Mouse (Mus musculus): ENCODE results near the gene Arsk. TPM values are rescaled to one million over a fixed set of nuclear protein-coding genes. Genes with fewer than 3 reads are reported as not detected.

Gene Arsk
- polyA plus RNA-seq, 1 experiment from 2014 or later, result 4.3 TPM

DNA sequence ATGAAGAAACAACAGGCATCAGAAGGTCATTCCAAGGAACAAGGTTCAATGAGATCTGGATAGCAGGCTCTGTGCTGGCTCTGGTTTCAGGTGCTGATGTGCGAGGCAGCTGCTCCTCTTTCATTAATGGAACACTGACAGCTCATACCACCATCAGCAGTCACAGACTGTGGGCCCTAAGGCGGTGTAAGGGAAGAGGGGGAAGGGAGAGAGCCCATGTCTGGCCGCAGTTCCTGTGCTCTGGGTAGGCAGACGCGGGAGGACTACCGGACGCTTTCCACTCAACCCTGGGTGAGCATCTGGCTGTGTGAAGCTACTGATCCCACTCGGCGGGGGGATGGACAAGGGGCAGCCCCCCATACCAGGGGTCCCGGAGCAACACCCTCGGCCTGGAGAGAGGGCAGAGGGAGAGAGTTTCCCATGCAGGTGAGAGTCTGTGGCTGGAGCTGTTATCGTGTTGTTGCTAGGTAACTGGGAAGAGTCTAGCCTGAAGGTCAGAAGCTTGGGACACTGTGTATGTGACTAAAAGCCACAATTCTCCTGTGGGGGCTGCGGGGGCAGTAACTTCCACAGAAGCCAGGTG is 34.0 kb downstream of the Arsk start:
- no peaks in the 10 kb centered on the region for H3K36me3 ChIP-seq (ENCODE audit: control insufficient read depth, insufficient read depth)
- H3K27ac ChIP-seq (ENCODE audit: low read length), result no peak overlapping the region
- H3K9me3 ChIP-seq (ENCODE audit: control insufficient read depth, low read length), result no peaks in the 10 kb centered on the region
- 91% methylated on average over 13 of the region's 13 CpGs for WGBS
- H3K4me2 ChIP-seq (ENCODE audit: low read length), result no peak overlapping the region
- no peak overlapping the region for H3K9ac ChIP-seq (replicated peaks; ENCODE audit: low read depth, low read length)
- H3K4me3 ChIP-seq (replicated peaks; ENCODE audit: low read length), result no peak overlapping the region
- ATAC-seq, result no peak
- no peaks in the 10 kb centered on the region for H3K4me1 ChIP-seq (replicated peaks; ENCODE audit: control insufficient read depth, insufficient read depth, low read length)
- no peaks in the 10 kb centered on the region for H3K27me3 ChIP-seq (replicated peaks; ENCODE audit: control insufficient read depth, insufficient read depth, low read length)

DNA sequence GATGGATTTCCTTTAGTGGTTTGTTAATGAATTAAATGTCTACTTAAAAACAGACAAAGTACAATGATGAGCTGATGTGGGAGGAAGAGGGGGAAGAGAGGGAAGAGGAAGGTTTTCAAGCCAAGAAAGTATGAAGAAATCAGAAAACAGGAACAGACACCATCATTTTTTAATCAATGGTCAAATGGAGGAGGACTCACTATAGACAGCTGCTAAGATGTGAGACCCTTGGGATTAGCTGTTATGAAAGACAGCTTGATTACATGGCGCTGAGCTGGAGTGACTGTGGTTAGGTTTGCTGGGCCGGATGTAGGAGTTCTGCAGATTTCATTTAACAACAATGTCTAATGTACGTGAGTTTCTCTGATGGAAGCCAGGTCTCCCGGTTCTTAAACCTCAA is 34.9 kb downstream of the Arsk start:
- ATAC-seq, result no peak
- WGBS, result 88% methylated on average over 4 of the region's 4 CpGs
- Histone ChIP-seq H3K4me1 (replicated peaks; ENCODE audit: control insufficient read depth, insufficient read depth, low read length) (no peaks in the 10 kb centered on the region), H3K36me3 (ENCODE audit: control insufficient read depth, insufficient read depth) (no peaks in the 10 kb centered on the region), H3K4me3 (replicated peaks; ENCODE audit: low read length) (no peak overlapping the region), H3K9me3 (ENCODE audit: control insufficient read depth, low read length) (no peaks in the 10 kb centered on the region), H3K27ac (ENCODE audit: low read length) (no peak overlapping the region), H3K27me3 (replicated peaks; ENCODE audit: control insufficient read depth, insufficient read depth, low read length) (no peaks in the 10 kb centered on the region), H3K4me2 (ENCODE audit: low read length) (no peak overlapping the region), H3K9ac (replicated peaks; ENCODE audit: low read depth, low read length) (no peak overlapping the region)

DNA sequence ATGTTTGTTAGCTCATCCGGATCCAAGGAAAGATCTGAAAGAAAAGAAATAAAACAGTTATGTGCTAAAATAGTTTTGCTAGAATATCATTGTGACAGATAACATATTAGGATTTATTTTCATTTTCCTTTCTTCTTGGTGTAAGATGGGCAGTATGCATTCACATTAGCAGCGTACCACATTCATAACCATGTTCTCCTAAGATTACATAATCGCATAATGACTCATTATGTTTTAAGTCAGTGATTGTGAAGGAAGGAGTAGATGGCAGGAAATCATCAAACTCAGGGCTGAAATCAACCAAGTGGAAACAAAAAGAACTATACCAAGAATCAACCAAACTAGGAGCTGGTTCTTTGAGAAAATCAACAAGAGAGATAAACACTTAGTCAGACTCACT is 35.9 kb downstream of the Arsk start:
- no peaks in the 10 kb centered on the region for H3K9me3 ChIP-seq (ENCODE audit: control insufficient read depth, low read length)
- no peak for ATAC-seq
- H3K4me2 ChIP-seq (ENCODE audit: low read length), result no peak overlapping the region
- H3K27me3 ChIP-seq (replicated peaks; ENCODE audit: control insufficient read depth, insufficient read depth, low read length), result 0 out of 2 replicates have a peak, but pooled peaks cover 4% of the 10 kb centered on the region
- 94% methylated on average over 3 of the region's 3 CpGs for WGBS
- H3K27ac ChIP-seq (ENCODE audit: low read length), result no peak overlapping the region
- no peaks in the 10 kb centered on the region for H3K4me1 ChIP-seq (replicated peaks; ENCODE audit: control insufficient read depth, insufficient read depth, low read length)
- H3K9ac ChIP-seq (replicated peaks; ENCODE audit: low read depth, low read length), result no peak overlapping the region
- H3K4me3 ChIP-seq (replicated peaks; ENCODE audit: low read length), result no peak overlapping the region
- no peaks in the 10 kb centered on the region for H3K36me3 ChIP-seq (ENCODE audit: control insufficient read depth, insufficient read depth)

DNA sequence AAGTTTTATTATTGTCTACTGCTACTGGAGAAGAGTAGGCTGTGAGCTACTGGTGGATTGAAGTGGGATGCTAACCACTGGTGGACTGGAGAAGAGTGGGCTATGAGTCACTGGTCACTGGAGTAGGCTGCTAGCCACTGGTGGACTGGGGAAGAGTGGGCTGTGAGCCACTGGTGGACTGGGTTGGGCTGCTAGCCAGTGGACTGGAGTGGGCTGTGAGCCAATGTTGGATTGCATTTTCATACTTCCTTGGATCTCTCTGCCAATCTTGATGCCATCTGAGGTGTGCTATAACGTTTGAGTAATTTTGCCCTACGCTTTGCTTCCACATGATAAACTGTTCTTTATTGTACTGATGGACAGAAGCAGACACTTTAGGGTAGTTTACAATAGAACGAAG is 36.3 kb downstream of the Arsk start:
- Histone ChIP-seq H3K9ac (replicated peaks; ENCODE audit: low read depth, low read length) (no peak overlapping the region), H3K27ac (ENCODE audit: low read length) (no peak overlapping the region), H3K9me3 (ENCODE audit: control insufficient read depth, low read length) (no peaks in the 10 kb centered on the region), H3K27me3 (replicated peaks; ENCODE audit: control insufficient read depth, insufficient read depth, low read length) (0 out of 2 replicates have a peak, but pooled peaks cover 5% of the 10 kb centered on the region), H3K4me3 (replicated peaks; ENCODE audit: low read length) (no peak overlapping the region), H3K4me1 (replicated peaks; ENCODE audit: control insufficient read depth, insufficient read depth, low read length) (no peaks in the 10 kb centered on the region), H3K4me2 (ENCODE audit: low read length) (no peak overlapping the region), H3K36me3 (ENCODE audit: control insufficient read depth, insufficient read depth) (no peaks in the 10 kb centered on the region)
- 91% methylated on average over 3 of the region's 3 CpGs for WGBS
- no peak for ATAC-seq

DNA sequence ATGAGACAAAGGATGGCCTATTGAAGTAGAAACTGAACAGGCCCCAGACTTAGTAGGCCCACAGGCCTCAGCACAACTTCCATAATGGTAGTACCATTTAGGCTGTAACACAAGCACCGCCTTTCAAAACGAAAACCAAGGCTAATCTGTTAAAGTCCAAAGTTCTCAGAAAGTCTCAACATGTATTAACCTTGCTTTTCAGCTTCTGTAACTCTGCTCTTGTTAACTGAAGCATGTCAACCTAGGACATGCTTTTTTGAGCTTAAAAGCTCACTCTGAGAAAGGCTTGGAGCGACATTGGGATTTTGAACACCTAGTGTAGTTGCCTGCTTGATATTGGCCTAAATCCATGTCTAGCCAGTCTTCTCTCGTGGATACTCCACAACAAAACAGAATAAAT is 38.9 kb downstream of the Arsk start:
- Histone ChIP-seq H3K4me1 (replicated peaks; ENCODE audit: control insufficient read depth, insufficient read depth, low read length) (peaks cover 14% of the 10 kb centered on the region), H3K4me3 (replicated peaks; ENCODE audit: low read length) (no peak overlapping the region), H3K27ac (ENCODE audit: low read length) (no peak overlapping the region), H3K9ac (replicated peaks; ENCODE audit: low read depth, low read length) (no peak overlapping the region), H3K36me3 (ENCODE audit: control insufficient read depth, insufficient read depth) (no peaks in the 10 kb centered on the region), H3K9me3 (ENCODE audit: control insufficient read depth, low read length) (no peaks in the 10 kb centered on the region), H3K27me3 (replicated peaks; ENCODE audit: control insufficient read depth, insufficient read depth, low read length) (peaks cover 12% of the 10 kb centered on the region), H3K4me2 (ENCODE audit: low read length) (no peak overlapping the region)
- WGBS, result 86% methylated on average over 4 of the region's 4 CpGs
- ATAC-seq, result no peak

DNA sequence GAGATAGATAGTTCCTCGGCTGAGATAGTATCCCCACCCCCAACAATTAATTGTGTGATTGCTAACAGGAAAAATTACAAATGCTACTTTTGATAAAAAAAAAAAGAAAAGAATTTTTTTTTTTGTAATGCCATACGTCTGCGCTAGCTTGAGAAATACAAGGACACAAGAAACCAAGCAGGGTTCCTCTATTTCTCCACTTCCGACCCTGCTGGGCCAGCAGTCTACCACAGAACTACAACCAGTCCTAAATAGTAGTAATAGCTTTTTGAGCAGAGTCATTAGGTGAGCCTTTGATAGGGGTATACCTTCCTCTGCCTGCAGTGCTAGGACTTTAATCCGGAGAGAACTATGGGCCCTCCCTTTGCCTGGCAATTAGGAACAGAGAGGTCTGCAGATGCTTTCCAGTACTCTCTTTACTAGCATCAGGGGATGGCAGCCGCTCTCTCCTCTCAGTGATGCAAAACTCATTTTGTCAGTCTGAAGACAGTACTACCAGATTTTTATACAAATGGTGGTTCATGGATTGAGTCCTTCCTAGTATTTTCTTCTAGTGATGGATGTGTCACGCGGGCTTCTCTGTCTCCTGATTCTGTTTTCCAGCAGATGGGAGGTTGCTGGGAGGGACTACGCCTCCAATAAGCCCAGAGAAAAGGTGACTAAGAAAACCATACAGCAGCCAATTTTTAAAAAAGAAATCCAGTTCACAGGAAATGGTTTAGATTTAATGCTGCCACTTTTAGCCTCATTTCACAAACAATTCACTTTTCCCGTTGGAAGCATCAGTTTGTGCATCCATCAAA is 41.0 kb downstream of the Arsk start:
- no peak for ATAC-seq
- no peak overlapping the region for H3K4me2 ChIP-seq (ENCODE audit: low read length)

DNA sequence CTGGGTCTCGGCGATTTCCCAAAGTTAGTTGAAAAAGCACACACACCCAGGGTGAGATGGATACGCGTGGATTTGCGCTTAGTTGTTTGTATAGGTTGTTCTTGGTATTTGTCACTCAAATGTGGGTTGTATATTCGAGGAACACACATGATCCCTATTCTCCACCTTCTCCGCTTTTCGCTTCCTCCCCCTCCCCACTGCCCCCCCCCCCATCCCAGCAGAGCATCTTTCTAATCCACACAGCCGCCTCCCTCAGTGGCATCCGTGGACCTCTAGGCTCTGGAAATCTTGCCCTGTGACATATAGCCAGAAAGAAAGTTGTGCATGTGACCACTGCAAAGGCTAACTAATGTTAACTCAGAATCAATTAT is 41.6 kb downstream of the Arsk start, which contains the start of gene Gpr150:
Gene Gpr150 (minus strand): TSS at position 101 of the 371 bp plus-strand sequence.
- H3K4me2 ChIP-seq (ENCODE audit: low read length), result peak within 1 kb of the TSS; percentile 76
- ATAC-seq, result no peak; the same call in 1 of the 2 replicates
- peak within 1 kb of the TSS; percentile 65 for H3K9ac ChIP-seq (replicated peaks; ENCODE audit: low read depth, low read length)
- no peaks in the 10 kb centered on the region for H3K9me3 ChIP-seq (ENCODE audit: control insufficient read depth, low read length)
- H3K27ac ChIP-seq (ENCODE audit: low read length), result no peak within 1 kb of the TSS
- H3K36me3 ChIP-seq (ENCODE audit: control insufficient read depth, insufficient read depth), result no peaks in the 10 kb centered on the region
- H3K4me3 ChIP-seq (replicated peaks; ENCODE audit: low read length), result peak within 1 kb of the TSS; percentile 49
- peaks cover 14% of the 10 kb centered on the region for H3K4me1 ChIP-seq (replicated peaks; ENCODE audit: control insufficient read depth, insufficient read depth, low read length)
- WGBS, result 17% methylated on average over 10 of the region's 10 CpGs
- H3K27me3 ChIP-seq (replicated peaks; ENCODE audit: control insufficient read depth, insufficient read depth, low read length), result peaks cover 26% of the 10 kb centered on the region

More for the DNA sequence above, 41.0 kb downstream of the Arsk start:
- Histone ChIP-seq H3K4me3 (replicated peaks; ENCODE audit: low read length) (no peak overlapping the region), H3K9ac (replicated peaks; ENCODE audit: low read depth, low read length) (no peak overlapping the region), H3K27me3 (replicated peaks; ENCODE audit: control insufficient read depth, insufficient read depth, low read length) (peaks cover 25% of the 10 kb centered on the region), H3K9me3 (ENCODE audit: control insufficient read depth, low read length) (no peaks in the 10 kb centered on the region), H3K36me3 (ENCODE audit: control insufficient read depth, insufficient read depth) (no peaks in the 10 kb centered on the region), H3K27ac (ENCODE audit: low read length) (no peak overlapping the region), H3K4me1 (replicated peaks; ENCODE audit: control insufficient read depth, insufficient read depth, low read length) (peaks cover 14% of the 10 kb centered on the region)
- WGBS, result 64% methylated on average over 10 of the region's 10 CpGs

DNA sequence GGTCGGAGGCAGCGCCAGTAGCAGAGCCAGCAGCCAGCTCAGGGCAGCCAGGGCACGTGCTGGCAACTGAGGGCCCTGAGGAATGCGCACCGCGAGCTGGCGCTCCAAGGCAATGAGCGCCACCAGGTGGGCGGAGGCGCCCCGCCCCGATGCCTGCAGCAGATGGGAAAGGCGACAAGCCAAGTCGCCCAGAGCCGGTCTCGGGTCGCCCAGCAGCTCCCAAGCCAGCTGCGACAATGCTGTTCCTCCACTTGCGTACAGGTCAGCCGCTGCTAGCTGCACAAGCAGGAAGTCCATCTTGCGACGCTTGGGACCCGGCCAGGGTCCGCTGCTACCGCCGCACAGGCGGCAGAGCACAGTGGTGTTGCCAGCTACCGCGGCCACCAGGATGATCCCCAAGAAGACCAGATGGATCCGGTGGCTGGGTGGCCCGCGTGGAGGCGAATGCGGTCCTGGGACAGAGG is 42.2 kb downstream of the Arsk start:
- Histone ChIP-seq H3K36me3 (ENCODE audit: control insufficient read depth, insufficient read depth) (no peaks in the 10 kb centered on the region), H3K4me3 (replicated peaks; ENCODE audit: low read length) (peak overlapping the region; percentile 49), H3K9ac (replicated peaks; ENCODE audit: low read depth, low read length) (peak overlapping the region; percentile 65), H3K4me2 (ENCODE audit: low read length) (peak overlapping the region; percentile 76), H3K9me3 (ENCODE audit: control insufficient read depth, low read length) (no peaks in the 10 kb centered on the region), H3K4me1 (replicated peaks; ENCODE audit: control insufficient read depth, insufficient read depth, low read length) (peaks cover 14% of the 10 kb centered on the region), H3K27me3 (replicated peaks; ENCODE audit: control insufficient read depth, insufficient read depth, low read length) (peaks cover 26% of the 10 kb centered on the region), H3K27ac (ENCODE audit: low read length) (no peak overlapping the region)
- peak; percentile 94 for ATAC-seq
- under 1% methylated on average over 34 of the region's 34 CpGs for WGBS

DNA sequence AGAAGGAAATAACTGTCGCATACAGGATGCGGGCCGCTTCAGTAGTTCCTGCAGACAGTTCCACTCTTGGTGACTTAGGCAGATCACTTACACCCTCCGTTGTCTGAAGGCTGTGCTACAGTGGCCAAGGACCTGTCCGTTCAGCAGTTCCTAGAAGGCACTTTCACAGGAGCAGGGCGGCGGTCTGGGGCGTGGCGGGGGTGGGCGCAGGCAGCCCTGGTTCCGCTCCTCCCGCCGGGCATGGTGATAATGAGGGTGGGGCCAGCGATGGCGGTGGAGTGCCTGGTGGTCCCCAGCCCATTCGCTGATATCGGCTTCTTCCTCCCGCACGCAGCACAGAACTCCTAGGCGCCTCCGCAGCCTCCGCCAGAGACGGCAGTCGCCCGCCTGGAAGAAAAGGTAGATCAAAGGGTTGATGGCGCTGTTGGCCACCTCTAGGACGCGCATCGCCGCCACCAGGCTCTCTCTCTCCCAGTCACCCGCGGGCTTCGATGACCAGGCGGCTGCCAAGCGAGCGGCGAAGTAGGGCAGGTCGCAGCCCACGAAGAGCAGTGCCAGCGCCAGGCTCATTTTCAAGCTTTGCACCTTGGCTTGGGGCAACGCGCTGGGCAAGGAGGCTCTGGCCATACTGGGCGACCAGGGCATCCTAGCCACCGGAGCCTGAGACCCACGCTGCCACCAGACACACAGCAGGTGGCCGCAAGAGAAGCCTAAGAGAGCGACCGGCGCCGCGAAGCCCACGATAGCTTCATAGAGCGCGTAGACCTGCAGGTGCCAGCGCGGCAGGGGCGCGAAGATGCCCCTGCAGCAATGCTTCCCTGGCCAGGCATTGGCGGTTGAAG is 42.8 kb downstream of the Arsk start:
- Histone ChIP-seq H3K9ac (replicated peaks; ENCODE audit: low read depth, low read length) (peak overlapping the region; percentile 65), H3K4me1 (replicated peaks; ENCODE audit: control insufficient read depth, insufficient read depth, low read length) (peaks cover 14% of the 10 kb centered on the region), H3K36me3 (ENCODE audit: control insufficient read depth, insufficient read depth) (no peaks in the 10 kb centered on the region), H3K27ac (ENCODE audit: low read length) (no peak overlapping the region), H3K4me3 (replicated peaks; ENCODE audit: low read length) (peak overlapping the region; percentile 49), H3K4me2 (ENCODE audit: low read length) (peak overlapping the region; percentile 76), H3K27me3 (replicated peaks; ENCODE audit: control insufficient read depth, insufficient read depth, low read length) (peaks cover 26% of the 10 kb centered on the region), H3K9me3 (ENCODE audit: control insufficient read depth, low read length) (no peaks in the 10 kb centered on the region)
- 1% methylated on average over 52 of the region's 59 CpGs for WGBS
- peak; percentile 72 for ATAC-seq
